Mouse (Mus musculus): ENCODE data around the gene Slc11a1.

The Slc11a1 gene

GRCm38 (mm10) chr1:74387386-74387988 lies 12.5 kb downstream of the Slc11a1 start:
- in situ Hi-C loops (cut with MboI, MseI) = no loop called here

GRCm38 (mm10) chr1:74388398-74388920 lies 13.5 kb downstream of the Slc11a1 start:
- in situ Hi-C loops (cut with MboI, MseI) = no loop called here

- in situ Hi-C loops (cut with MboI, MseI) = loop anchor here (10.0 kb wide), 1 partner anchor 735 kb away; the partner anchor contains the start of gene Nhej1
These were observed 14.9 kb downstream of the Slc11a1 start for GRCm38 (mm10) chr1:74389831-74390286.

GRCm38 (mm10) chr1:74390287-74390906 lies 15.4 kb downstream of the Slc11a1 start:
- in situ Hi-C loops (cut with MboI, MseI) = loop anchor here (10.0 kb wide), 1 partner anchor 734 kb away; the partner anchor contains the start of gene Nhej1

GRCm38 (mm10) chr1:74390924-74391748 lies 16.1 kb downstream of the Slc11a1 start, which contains the start of gene Ctdsp1:
Gene Ctdsp1, plus strand, starts transcription at chr1:74391509.
- in situ Hi-C loops (cut with MboI, MseI) = loop anchor here (10.0 kb wide), 1 partner anchor 734 kb away; the partner anchor contains the start of gene Nhej1

- in situ Hi-C loops (cut with MboI, MseI) = loop anchor here (10.0 kb wide), 1 partner anchor 733 kb away; the partner anchor contains the start of gene Nhej1
These were observed 16.9 kb downstream of the Slc11a1 start for GRCm38 (mm10) chr1:74391844-74392441.

GRCm38 (mm10) chr1:74392446-74392994 lies 17.5 kb downstream of the Slc11a1 start:
- in situ Hi-C loops (cut with MboI, MseI) = loop anchor here (10.0 kb wide), 1 partner anchor 732 kb away; the partner anchor contains the start of gene Nhej1

- in situ Hi-C loops (cut with MboI, MseI) = loop anchor here (10.0 kb wide), 1 partner anchor 732 kb away; the partner anchor contains the start of gene Nhej1
These were observed 18.0 kb downstream of the Slc11a1 start for GRCm38 (mm10) chr1:74393010-74393409.

- in situ Hi-C loops (cut with MboI, MseI) = loop anchor here (10.0 kb wide), 1 partner anchor 731 kb away; the partner anchor contains the start of gene Nhej1
These were observed 18.7 kb downstream of the Slc11a1 start for GRCm38 (mm10) chr1:74393697-74394096.

GRCm38 (mm10) chr1:74394311-74394710 lies 19.3 kb downstream of the Slc11a1 start:
- in situ Hi-C loops (cut with MboI, MseI) = loop anchor here (10.0 kb wide), 1 partner anchor 730 kb away; the partner anchor contains the start of gene Nhej1

- in situ Hi-C loops (cut with MboI, MseI) = loop anchor here (5.0 to 10.0 kb wide), 2 partner anchors 52 to 730 kb away; partner anchors contain the start of gene Nhej1
These were observed 19.9 kb downstream of the Slc11a1 start for GRCm38 (mm10) chr1:74394858-74395257.

- in situ Hi-C loops (cut with MboI, MseI) = loop anchor here (5.0 to 10.0 kb wide), 2 partner anchors 52 to 730 kb away; partner anchors contain the start of gene Nhej1
These were observed 20.3 kb downstream of the Slc11a1 start for GRCm38 (mm10) chr1:74395290-74395689.

- in situ Hi-C loops (cut with MboI, MseI) = loop anchor here (5.0 to 10.0 kb wide), 2 partner anchors 51 to 728 kb away; partner anchors contain the start of gene Nhej1
These were observed 21.6 kb downstream of the Slc11a1 start for GRCm38 (mm10) chr1:74396456-74397222.

- in situ Hi-C loops (cut with MboI, MseI) = loop anchor here (5.0 to 10.0 kb wide), 2 partner anchors 50 to 727 kb away; partner anchors contain the start of gene Nhej1
These were observed 22.4 kb downstream of the Slc11a1 start for GRCm38 (mm10) chr1:74397268-74397918.

- in situ Hi-C loops (cut with MboI, MseI) = loop anchor here (5.0 to 10.0 kb wide), 2 partner anchors 49 to 727 kb away; partner anchors contain the start of gene Nhej1
These were observed 23.0 kb downstream of the Slc11a1 start for GRCm38 (mm10) chr1:74397919-74398451.

GRCm38 (mm10) chr1:74400531-74400930 lies 25.5 kb downstream of the Slc11a1 start:
- in situ Hi-C loops (cut with MboI, MseI) = no loop called here

- in situ Hi-C loops (cut with MboI, MseI) = no loop called here
These were observed 26.2 kb downstream of the Slc11a1 start for GRCm38 (mm10) chr1:74401015-74401702.

- in situ Hi-C loops (cut with MboI, MseI) = no loop called here
These were observed 29.2 kb downstream of the Slc11a1 start for GRCm38 (mm10) chr1:74404206-74404605.
